Mouse (Mus musculus): ENCODE results near the gene Galntl6.
A peak's percentile ranks its signal among the peaks of the same experiment; 100 is the strongest.

Gene Galntl6

GRCm38 (mm10) chr8:57766471-57767065 is 1145.9 kb downstream of the Galntl6 start:
- DNase-seq (ENCODE audit: low read depth, low spot score), result peak; percentile 7

- peak; percentile 66 for DNase-seq (ENCODE audit: low read depth, low spot score)
Observed at GRCm38 (mm10) chr8:57765726-57766351, 1146.6 kb downstream of the Galntl6 start.

GRCm38 (mm10) chr8:57765192-57765591 is 1147.2 kb downstream of the Galntl6 start:
- no peak for DNase-seq (ENCODE audit: low read depth, low spot score)

GRCm38 (mm10) chr8:57762622-57763021 is 1149.8 kb downstream of the Galntl6 start:
- DNase-seq (ENCODE audit: low read depth, low spot score), result peak; percentile 39

GRCm38 (mm10) chr8:57760921-57761320 is 1151.5 kb downstream of the Galntl6 start:
- peak; percentile 72 for DNase-seq (ENCODE audit: low read depth, low spot score)

GRCm38 (mm10) chr8:57758857-57759256 is 1153.6 kb downstream of the Galntl6 start:
- no peak for DNase-seq (ENCODE audit: low read depth, low spot score)

GRCm38 (mm10) chr8:57757476-57757875 is 1155.0 kb downstream of the Galntl6 start:
- DNase-seq (ENCODE audit: low read depth, low spot score), result no peak

- DNase-seq (ENCODE audit: low read depth, low spot score), result no peak
Observed at GRCm38 (mm10) chr8:57754066-57754465, 1158.4 kb downstream of the Galntl6 start.

GRCm38 (mm10) chr8:57743636-57744035 is 1168.8 kb downstream of the Galntl6 start:
- no peak for DNase-seq (ENCODE audit: low read depth, low spot score)

- DNase-seq (ENCODE audit: low read depth, low spot score), result no peak
Observed at GRCm38 (mm10) chr8:57741983-57742382, 1170.5 kb downstream of the Galntl6 start.

GRCm38 (mm10) chr8:57741309-57741708 is 1171.1 kb downstream of the Galntl6 start:
- DNase-seq (ENCODE audit: low read depth, low spot score), result peak; percentile 51

- DNase-seq (ENCODE audit: low read depth, low spot score), result peak; percentile 29
Observed at GRCm38 (mm10) chr8:57737281-57737680, 1175.2 kb downstream of the Galntl6 start.

- peak; percentile 96 for DNase-seq (ENCODE audit: low read depth, low spot score)
Observed at GRCm38 (mm10) chr8:57732795-57733194, 1179.6 kb downstream of the Galntl6 start.

- no peak for DNase-seq (ENCODE audit: low read depth, low spot score)
Observed at GRCm38 (mm10) chr8:57731666-57732065, 1180.8 kb downstream of the Galntl6 start.

- DNase-seq (ENCODE audit: low read depth, low spot score), result no peak
Observed at GRCm38 (mm10) chr8:57728276-57728675, 1184.2 kb downstream of the Galntl6 start.

GRCm38 (mm10) chr8:57724843-57725627 is 1187.4 kb downstream of the Galntl6 start:
- no peak for DNase-seq (ENCODE audit: low read depth, low spot score)
